Mouse (Mus musculus) intestine, postnatal 0 days (tissue): ENCODE data around the gene Cdc14a. TPM values are rescaled to one million over a fixed set of nuclear protein-coding genes. Genes with fewer than 3 reads are reported as not detected.
A peak's percentile ranks its signal among the peaks of the same experiment; 100 is the strongest.

ENCODE experiments used
- ATAC-seq: fragments of 200-750 bp; cut with Nextera tagmentation; 2 replicates; pipeline ENCODE4 v1.8.0; 2017; ENCODE audit warnings: mild to moderate bottlenecking, moderate TSS enrichment, moderate library complexity
- H3K27ac ChIP-seq: fragments of 300-500 bp; sonication (generic); 2 replicates; pipeline ENCODE4 v1.5.1; 2014; ENCODE audit warnings: mild to moderate bottlenecking, low read depth, low read length, moderate library complexity
- H3K27me3 ChIP-seq: fragments of 300-500 bp; sonication (generic); replicated peaks from 2 replicates; pipeline ENCODE4 v1.6.1; 2014; ENCODE audit warnings: low read length, mixed read lengths; ENCODE audit not compliant: control insufficient read depth, insufficient read depth
- H3K36me3 ChIP-seq: fragments of 300-500 bp; sonication (generic); 2 replicates; pipeline ENCODE4 v1.6.1; 2014; ENCODE audit warnings: mild to moderate bottlenecking, moderate library complexity; ENCODE audit not compliant: control insufficient read depth, insufficient read depth
- H3K4me1 ChIP-seq: fragments of 300-500 bp; sonication (generic); replicated peaks from 2 replicates; pipeline ENCODE4 v1.6.1; 2014; ENCODE audit warnings: antibody characterized with exemption, low read length, mixed read lengths; ENCODE audit not compliant: control insufficient read depth, insufficient read depth
- H3K4me2 ChIP-seq: fragments of 300-500 bp; sonication (generic); replicated peaks from 2 replicates; pipeline ENCODE4 v1.6.1; 2014; ENCODE audit warnings: low read depth, mild to moderate bottlenecking, moderate library complexity
- H3K4me3 ChIP-seq: fragments of 300-500 bp; sonication (generic); 2 replicates; pipeline ENCODE4 v1.5.1; 2014; ENCODE audit warnings: low read depth, low read length
- H3K9ac ChIP-seq: fragments of 300-500 bp; sonication (generic); 2 replicates; pipeline ENCODE4 v1.6.1; 2014; ENCODE audit warnings: mild to moderate bottlenecking, low read depth, low read length
- H3K9me3 ChIP-seq: fragments of 300-500 bp; sonication (generic); 2 replicates; pipeline ENCODE4 v1.6.1; 2016; ENCODE audit warnings: mixed run types; ENCODE audit not compliant: control insufficient read depth
- CTCF ChIP-seq: sonication (generic); IDR thresholded peaks from 2 replicates; pipeline ENCODE4 v1.5.1; 2016; ENCODE audit warnings: low read depth, mild to moderate bottlenecking, control low read depth, antibody characterized with exemption, moderate library complexity
- WGBS: fragments of 180-500 bp; shearing (Covaris S2); extraction: QIAGEN DNeasy Blood & Tissue Kit; methylation state at CpG from one replicate; pipeline ENCODE4 v1.1.7; 2014; 5-methylcytosine and 5-hydroxymethylcytosine counted together
- polyA plus RNA-seq: library from polyadenylated mRNA; unstranded; fragments of >200 nt; fragmentation: Nextera tagmentation; extraction: Ambion mirVana; gene quantifications from 2 replicates; pipeline ENCODE4 v1.2.1, GENCODE M21; 2015

The Cdc14a gene
- polyA plus RNA-seq, 1 experiment from 2014 or later = 6.6 TPM

DNA sequence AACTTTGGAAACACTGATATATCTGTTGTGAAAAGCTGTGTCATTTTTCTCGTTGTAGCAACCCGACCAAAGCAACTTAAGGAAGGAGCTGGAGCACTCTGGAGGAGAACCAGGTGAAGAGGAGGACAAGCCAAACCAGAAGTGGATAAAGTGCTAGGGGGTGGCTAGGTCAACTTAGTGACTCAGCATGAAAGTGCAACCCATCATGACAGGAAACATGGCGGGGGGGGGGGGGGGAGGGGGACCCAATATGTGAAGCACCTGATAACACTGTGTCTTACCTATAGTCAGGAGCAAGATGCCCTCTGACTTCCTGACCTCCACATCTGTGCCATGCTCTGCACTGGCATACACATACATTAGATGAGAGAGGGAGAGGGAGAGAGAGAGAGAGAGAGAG is 10.9 kb upstream of the Cdc14a start:
- H3K27me3 ChIP-seq = no peaks in the 10 kb centered on the region
- WGBS = 82% methylated on average over 2 of the region's 3 CpGs
- no peaks in the 10 kb centered on the region for H3K9me3 ChIP-seq
- H3K36me3 ChIP-seq = no peaks in the 10 kb centered on the region
- H3K4me2 ChIP-seq = no peak overlapping the region
- TF ChIP-seq CTCF = no peak
- H3K4me3 ChIP-seq = no peak overlapping the region
- no peak overlapping the region for H3K9ac ChIP-seq
- ATAC-seq = no peak
- H3K27ac ChIP-seq = no peak overlapping the region
- H3K4me1 ChIP-seq = no peaks in the 10 kb centered on the region

DNA sequence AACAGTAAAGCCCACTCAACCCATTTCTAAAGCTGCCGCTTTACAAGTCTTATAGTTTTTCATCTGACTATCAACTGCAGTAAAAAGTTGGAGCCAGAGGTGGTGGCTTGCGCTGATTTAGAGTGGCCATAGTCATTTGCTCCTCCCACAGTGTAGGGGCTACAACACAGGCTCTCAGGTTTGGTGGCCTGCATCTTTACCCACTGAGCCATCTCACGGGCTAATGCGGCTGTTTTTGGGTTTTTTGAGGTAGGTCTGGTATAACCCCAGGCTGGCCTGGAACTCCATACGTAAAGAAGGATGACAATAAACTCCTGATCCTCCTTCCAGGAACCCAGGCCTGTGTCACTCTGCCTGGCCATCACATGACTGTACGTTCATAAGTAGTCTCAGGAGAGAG is 2.1 kb upstream of the Cdc14a start:
- Histone ChIP-seq H3K27me3 (no peaks in the 10 kb centered on the region), H3K27ac (no peak overlapping the region), H3K9ac (no peak overlapping the region), H3K36me3 (no peaks in the 10 kb centered on the region), H3K4me2 (no peak overlapping the region), H3K9me3 (no peaks in the 10 kb centered on the region), H3K4me1 (no peaks in the 10 kb centered on the region), H3K4me3 (no peak overlapping the region)
- no peak for TF ChIP-seq CTCF
- ATAC-seq = no peak
- WGBS = 92% methylated on average over 6 of the region's 6 CpGs

GRCm38 (mm10) chr3:116424973-116425284 is 1.1 kb upstream of the Cdc14a start:
- peak overlapping the region; percentile 79 for H3K4me3 ChIP-seq
- ATAC-seq = peak; percentile 49
- peak overlapping the region; percentile 74 for H3K27ac ChIP-seq
- no peaks in the 10 kb centered on the region for H3K27me3 ChIP-seq
- peak overlapping the region; percentile 76 for H3K4me2 ChIP-seq
- no peaks in the 10 kb centered on the region for H3K4me1 ChIP-seq
- TF ChIP-seq CTCF = peak; percentile 89
- no peaks in the 10 kb centered on the region for H3K9me3 ChIP-seq
- H3K36me3 ChIP-seq = no peaks in the 10 kb centered on the region
- H3K9ac ChIP-seq = peak overlapping the region; percentile 47
- under 1% methylated on average over 11 of the region's 11 CpGs for WGBS

DNA sequence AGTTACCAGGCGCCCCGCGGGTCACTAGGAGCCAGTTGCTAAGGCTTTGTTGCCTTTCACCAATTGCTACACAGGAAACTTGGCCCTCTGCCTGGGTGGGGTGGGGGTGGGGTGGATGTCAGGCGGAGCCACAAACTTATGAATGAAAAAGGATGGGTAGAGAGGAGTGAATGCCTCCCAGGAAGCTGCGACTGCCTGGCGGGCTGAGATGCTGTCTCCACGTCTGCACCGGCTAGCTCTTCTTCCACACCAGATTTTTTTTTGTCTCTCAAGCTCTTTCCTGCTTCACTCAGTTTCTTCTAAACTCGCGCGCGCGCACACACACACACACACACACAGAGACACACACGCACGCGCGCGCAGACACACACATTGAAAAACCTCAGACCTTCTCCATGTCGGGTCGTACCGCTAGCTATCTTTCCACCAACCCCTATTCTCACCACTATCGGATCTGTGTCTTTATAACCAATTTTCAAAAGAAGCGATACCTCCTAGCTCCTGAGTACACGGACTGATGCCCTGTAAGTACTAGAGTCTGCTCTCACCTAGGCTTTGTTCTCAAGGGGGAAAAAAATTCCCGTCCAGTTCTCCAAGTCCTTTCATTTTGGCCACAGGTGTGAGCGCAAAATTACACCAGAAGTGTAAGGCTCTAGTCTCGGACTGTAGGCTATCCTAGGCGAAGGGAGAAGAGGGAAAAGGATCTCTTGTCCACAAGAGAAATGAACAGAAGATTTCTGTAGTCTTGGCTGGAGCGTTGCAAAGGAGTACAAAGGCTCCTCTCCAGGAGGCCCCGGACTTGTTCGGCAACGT is 534 bp upstream of the Cdc14a start:
- Histone ChIP-seq H3K27ac (peak overlapping the region; percentile 74), H3K4me1 (no peaks in the 10 kb centered on the region), H3K4me2 (peak overlapping the region; percentile 76), H3K27me3 (no peaks in the 10 kb centered on the region), H3K9ac (peak overlapping the region; percentile 47), H3K36me3 (no peaks in the 10 kb centered on the region), H3K4me3 (peak overlapping the region; percentile 79), H3K9me3 (no peaks in the 10 kb centered on the region)
- ATAC-seq = peak; percentile 6; the same call in 1 of the 2 replicates
- TF ChIP-seq CTCF = no peak
- under 1% methylated on average over 32 of the region's 32 CpGs for WGBS

DNA sequence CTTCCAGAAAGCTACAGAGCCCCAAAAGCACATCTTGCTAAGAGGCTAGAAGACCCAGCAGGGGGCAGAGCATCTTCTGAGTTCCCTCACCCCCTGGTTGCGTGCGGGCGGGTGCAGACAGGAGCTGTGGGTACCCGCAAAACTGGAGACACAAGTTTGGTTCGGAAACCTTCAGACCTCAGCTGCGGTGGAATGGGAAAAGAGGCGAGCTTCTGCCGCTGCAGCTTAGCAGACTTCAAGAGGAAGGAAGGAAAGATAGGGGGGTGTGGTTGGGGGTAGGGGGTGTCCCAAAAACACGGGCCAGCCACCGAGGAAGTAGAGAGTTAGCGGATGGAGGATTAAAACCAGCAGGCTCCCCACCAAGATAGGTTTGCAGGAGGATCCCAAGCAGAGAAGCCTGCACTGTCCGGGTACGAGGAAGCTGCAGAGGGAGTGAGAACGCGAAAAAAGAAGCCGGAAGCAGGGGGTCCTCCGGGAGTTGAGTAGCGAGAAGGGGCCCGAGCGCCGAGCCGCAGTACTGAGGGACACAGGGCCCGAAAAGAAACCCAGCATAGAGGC is 958 bp downstream of the Cdc14a start:
- H3K4me2 ChIP-seq = peak overlapping the region; percentile 76
- WGBS = 1% methylated on average over 23 of the region's 23 CpGs
- H3K4me3 ChIP-seq = peak overlapping the region; percentile 79
- H3K27ac ChIP-seq = peak overlapping the region; percentile 89
- H3K4me1 ChIP-seq = no peaks in the 10 kb centered on the region
- ATAC-seq = no peak
- peak; percentile 74 for TF ChIP-seq CTCF
- no peaks in the 10 kb centered on the region for H3K9me3 ChIP-seq
- H3K36me3 ChIP-seq = no peaks in the 10 kb centered on the region; the same call in 1 of the 2 replicates
- no peaks in the 10 kb centered on the region for H3K27me3 ChIP-seq
- peak overlapping the region; percentile 81 for H3K9ac ChIP-seq

GRCm38 (mm10) chr3:116422074-116422473 is 1.8 kb downstream of the Cdc14a start:
- Histone ChIP-seq H3K27me3 (no peaks in the 10 kb centered on the region), H3K9me3 (no peaks in the 10 kb centered on the region), H3K9ac (no peak overlapping the region), H3K27ac (no peak overlapping the region), H3K4me1 (no peaks in the 10 kb centered on the region), H3K4me2 (peak overlapping the region; percentile 76), H3K36me3 (no peaks in the 10 kb centered on the region; the same call in 1 of the 2 replicates), H3K4me3 (no peak overlapping the region)
- TF ChIP-seq CTCF = no peak
- ATAC-seq = no peak
- 53% methylated on average over 8 of the region's 8 CpGs for WGBS
